Mouse (Mus musculus) retina, adult 2 months (tissue): ENCODE measurements around the gene Tenm4.

Experiments
- DNase-seq: peaks from one replicate; pipeline ENCODE4 v3.0.0-alpha.2; 2012; ENCODE audit warnings: low read depth, low spot score

The Tenm4 gene

DNA sequence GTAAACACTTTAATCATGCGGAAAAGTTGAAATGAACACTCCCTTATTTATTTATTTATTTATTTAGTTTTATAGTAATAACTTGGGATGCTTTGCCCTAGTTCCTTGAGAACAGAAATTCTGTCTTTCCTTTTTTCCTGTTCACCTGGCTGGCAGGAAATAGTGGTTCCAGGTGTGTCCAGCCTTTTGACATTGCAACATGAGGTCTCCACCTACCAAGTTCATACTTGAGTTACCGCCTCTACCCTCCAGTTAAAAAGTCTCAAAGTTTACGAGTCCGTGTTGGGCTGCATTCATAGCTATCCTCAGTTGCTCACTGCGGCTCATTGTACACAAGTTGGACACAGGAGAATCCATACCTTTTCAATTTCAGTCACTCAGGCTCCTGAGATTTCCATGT, 781.0 kb downstream of the Tenm4 start:
- DNase-seq = no peak

DNA sequence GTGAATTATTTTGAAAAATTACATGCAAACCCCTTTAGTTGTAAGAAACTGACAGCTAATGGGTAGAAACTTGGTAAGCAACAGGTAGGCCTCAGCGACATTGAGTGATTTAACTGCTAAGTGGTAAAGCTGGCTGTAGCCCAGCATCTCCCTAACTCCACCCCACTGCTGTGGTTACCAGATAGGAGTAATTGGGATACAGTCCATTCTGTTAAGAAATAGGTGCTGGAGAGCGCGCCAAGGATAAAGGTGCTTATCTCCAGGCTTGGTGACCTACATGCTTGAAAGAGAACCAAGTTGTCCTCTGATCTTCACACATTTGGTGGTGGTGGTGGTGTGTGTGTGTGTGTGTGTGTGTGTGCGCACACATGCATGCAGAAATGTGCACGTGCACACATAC, 788.1 kb downstream of the Tenm4 start:
- no peak for DNase-seq
